Mouse (Mus musculus) myocyte (in vitro differentiated cells): ENCODE results near the gene Nme8. TPM values are rescaled to one million over a fixed set of nuclear protein-coding genes. Genes with fewer than 3 reads are reported as not detected.

Experiments used
- H3K27me3 ChIP-seq: one replicate; pipeline ENCODE4 v1.6.1; 2011; ENCODE audit not compliant: control insufficient read depth, insufficient read depth, insufficient read length
- H3K36me3 ChIP-seq: one replicate; pipeline ENCODE4 v1.6.1; 2011; ENCODE audit not compliant: control insufficient read depth, insufficient read depth
- H3K4me2 ChIP-seq: one replicate; pipeline ENCODE4 v1.6.1; 2011; ENCODE audit warnings: low read depth, control low read depth
- H3K4me3 ChIP-seq: one replicate; pipeline ENCODE4 v1.5.1; 2011; ENCODE audit warnings: mild to moderate bottlenecking, control low read depth, moderate library complexity
- H3K79me2 ChIP-seq: one replicate; pipeline ENCODE4 v1.6.1; 2011; ENCODE audit not compliant: control insufficient read depth, insufficient read depth
- H3ac ChIP-seq: one replicate; pipeline ENCODE4 v1.6.1; 2011; ENCODE audit not compliant: control insufficient read depth, insufficient read length
- CEBPB ChIP-seq: IDR thresholded peaks from 2 replicates; pipeline ENCODE4 v1.6.1; 2011; ENCODE audit warnings: mild to moderate bottlenecking, moderate library complexity; ENCODE audit not compliant: poor library complexity, insufficient read depth, severe bottlenecking
- E2F4 ChIP-seq: IDR thresholded peaks from one replicate; pipeline ENCODE4 v1.6.1; 2011; ENCODE audit warnings: mild to moderate bottlenecking, control low read depth, moderate library complexity; ENCODE audit not compliant: insufficient read depth
- MAX ChIP-seq: IDR thresholded peaks from one replicate; pipeline ENCODE4 v1.6.1; 2011; ENCODE audit warnings: low read depth, mild to moderate bottlenecking, control low read depth
- MYOD1 ChIP-seq, 3 experiments: IDR thresholded peaks; one replicate each; pipeline ENCODE4 v1.6.1; 2011; ENCODE audit warnings: control low read depth in 2 of 3, low read depth in 2 of 3, mild to moderate bottlenecking in 2 of 3, moderate library complexity in 1 of 3; ENCODE audit not compliant: insufficient read length in 2 of 3, control insufficient read depth in 1 of 3
- MYOG ChIP-seq, 3 experiments: IDR thresholded peaks; one replicate each; pipeline ENCODE4 v1.6.1; 2011; ENCODE audit warnings: control low read depth in 2 of 3, low read depth in 2 of 3, mild to moderate bottlenecking in 2 of 3; ENCODE audit not compliant: insufficient read length in 2 of 3, control insufficient read depth in 1 of 3, insufficient read depth in 1 of 3
- POLR2A ChIP-seq: IDR thresholded peaks from one replicate; pipeline ENCODE4 v1.6.1; 2011; ENCODE audit warnings: low read depth, mild to moderate bottlenecking, control low read depth, moderate library complexity; ENCODE audit not compliant: insufficient read length
- POLR2AphosphoS2 ChIP-seq: IDR thresholded peaks from one replicate; pipeline ENCODE4 v1.6.1; 2011; ENCODE audit warnings: low read depth, control low read depth; ENCODE audit not compliant: insufficient read length
- REST ChIP-seq: IDR thresholded peaks from one replicate; pipeline ENCODE4 v1.6.1; 2011; ENCODE audit warnings: mild to moderate bottlenecking, control low read depth, moderate library complexity; ENCODE audit not compliant: insufficient read depth, insufficient read length
- SRF ChIP-seq: IDR thresholded peaks from one replicate; pipeline ENCODE4 v1.6.1; 2011; ENCODE audit warnings: low read depth; ENCODE audit not compliant: control insufficient read depth, insufficient read length
- TCF12 ChIP-seq: IDR thresholded peaks from one replicate; pipeline ENCODE4 v1.6.1; 2011; ENCODE audit warnings: mild to moderate bottlenecking, control low read depth; ENCODE audit not compliant: poor library complexity, insufficient read depth, severe bottlenecking
- TCF3 ChIP-seq: IDR thresholded peaks from one replicate; pipeline ENCODE4 v1.6.1; 2011; ENCODE audit warnings: low read depth, control low read depth; ENCODE audit not compliant: insufficient read length
- USF1 ChIP-seq: IDR thresholded peaks from one replicate; pipeline ENCODE4 v1.6.1; 2011; ENCODE audit warnings: low read depth, mild to moderate bottlenecking, control low read depth, moderate library complexity
- polyA plus RNA-seq: library from polyadenylated mRNA; unstranded; fragments of >200 nt; fragmentation: generic; extraction: Trizol; gene quantifications from one replicate; pipeline ENCODE4 v1.2.1, GENCODE M21; 2012; ENCODE audit warnings: missing spikeins

The Nme8 gene
- polyA plus RNA-seq, 1 experiment, result not detected

GRCm38 (mm10) chr13:19630768-19631709 is 66.6 kb downstream of the Nme8 start:
- Histone ChIP-seq H3K79me2 (no peaks in the 10 kb centered on the region), H3K4me3 (no peak overlapping the region), H3K36me3 (no peaks in the 10 kb centered on the region), H3K4me2 (no peak overlapping the region), H3ac (no peak overlapping the region), H3K27me3 (no peaks in the 10 kb centered on the region)
- TF ChIP-seq REST (no peak), MYOG (IDR thresholded peaks at IDR 0.05; ENCODE audit: control insufficient read depth in 1 of 3, insufficient read depth in 1 of 3, insufficient read length in 2 of 3, low read depth in 2 of 3) (no peak), E2F4 (no peak), POLR2AphosphoS2 (no peak), SRF (no peak), MAX (no peak)

DNA sequence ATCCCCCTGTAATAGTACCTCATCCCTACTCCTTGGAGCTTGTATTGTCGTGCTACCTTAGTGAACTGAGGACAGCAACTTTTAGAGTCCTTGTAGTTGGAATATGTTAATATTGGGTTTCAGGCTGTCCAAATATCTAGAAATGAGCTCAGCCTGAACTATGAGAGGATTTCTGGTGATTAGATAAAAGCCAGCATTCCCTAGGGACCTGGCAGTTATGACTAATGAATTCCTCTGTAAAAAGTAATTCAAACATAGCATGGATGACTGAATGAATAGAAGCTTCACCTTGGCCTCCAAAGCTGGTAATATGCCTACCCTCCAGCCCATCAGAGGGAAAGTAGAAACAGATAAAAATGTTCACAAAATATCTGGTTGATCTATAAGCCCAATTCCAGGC is 71.1 kb downstream of the Nme8 start:
- TF ChIP-seq TCF12, result no peak
- TF ChIP-seq E2F4, result no peak
- no peak for TF ChIP-seq CEBPB
- no peak for TF ChIP-seq REST
- no peak for TF ChIP-seq POLR2A
- TF ChIP-seq SRF, result no peak
- no peak for TF ChIP-seq MAX
- no peak for TF ChIP-seq MYOG (IDR thresholded peaks at IDR 0.05; ENCODE audit: control insufficient read depth in 1 of 3, insufficient read depth in 1 of 3, insufficient read length in 2 of 3, low read depth in 2 of 3)
- TF ChIP-seq MYOD1 (IDR thresholded peaks at IDR 0.05; ENCODE audit: control insufficient read depth in 1 of 3, insufficient read length in 2 of 3, low read depth in 2 of 3), result no peak
- no peak for TF ChIP-seq POLR2AphosphoS2
- TF ChIP-seq TCF3, result no peak
- TF ChIP-seq USF1, result no peak
- H3ac ChIP-seq, result no peak overlapping the region
- no peaks in the 10 kb centered on the region for H3K79me2 ChIP-seq
- H3K27me3 ChIP-seq, result no peaks in the 10 kb centered on the region
- no peak overlapping the region for H3K4me3 ChIP-seq
- no peaks in the 10 kb centered on the region for H3K36me3 ChIP-seq
- H3K4me2 ChIP-seq, result peak overlapping the region; percentile 28

- H3ac ChIP-seq, result no peak overlapping the region
- H3K4me2 ChIP-seq, result peak overlapping the region; percentile 89
- TF ChIP-seq TCF3 (no peak), POLR2AphosphoS2 (no peak), TCF12 (no peak), CEBPB (no peak)
- no peaks in the 10 kb centered on the region for H3K79me2 ChIP-seq
- H3K27me3 ChIP-seq, result no peaks in the 10 kb centered on the region
- peak overlapping the region; percentile 12 for H3K4me3 ChIP-seq
- no peaks in the 10 kb centered on the region for H3K36me3 ChIP-seq
These were observed 72.8 kb downstream of the Nme8 start for GRCm38 (mm10) chr13:19624632-19625320.

GRCm38 (mm10) chr13:19623228-19623905 is 74.2 kb downstream of the Nme8 start:
- no peaks in the 10 kb centered on the region for H3K36me3 ChIP-seq
- peak overlapping the region; percentile 89 for H3K4me2 ChIP-seq
- no peak overlapping the region for H3ac ChIP-seq
- TF ChIP-seq CEBPB, result no peak
- no peak for TF ChIP-seq TCF3
- H3K79me2 ChIP-seq, result no peaks in the 10 kb centered on the region
- peak overlapping the region; percentile 12 for H3K4me3 ChIP-seq
- H3K27me3 ChIP-seq, result no peaks in the 10 kb centered on the region
